Mouse (Mus musculus): Measurements from ENCODE around the gene Morn5.

DNA sequence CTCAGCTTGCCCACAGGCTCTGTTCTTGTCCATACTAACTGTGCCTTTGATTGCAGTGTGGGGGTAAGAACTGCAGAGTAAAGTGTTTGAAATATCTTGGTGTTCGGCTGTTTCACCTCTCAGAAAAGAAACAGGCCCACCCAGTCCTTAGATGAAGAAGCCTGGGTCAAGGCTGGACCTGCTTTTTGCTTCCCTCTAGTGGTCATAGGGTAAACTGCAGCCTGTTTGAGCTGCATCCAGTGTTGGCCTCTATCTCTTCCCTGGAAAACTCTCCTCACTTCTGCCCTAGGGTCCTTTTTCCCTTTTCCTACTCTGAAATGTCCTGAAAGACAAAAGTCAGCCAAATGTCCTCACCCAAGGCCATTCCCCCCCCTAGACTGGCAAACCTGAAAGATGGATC lies 41.2 kb upstream of the Morn5 start:
- peak; percentile 91 for TF ChIP-seq CTCF (IDR thresholded peaks at IDR 0.05; ENCODE audit: low read depth)
- TF ChIP-seq EP300 (IDR thresholded peaks at IDR 0.05; ENCODE audit: low read depth) = no peak
